ENCODE assay signal across 14 mouse cellular contexts in the genomic region with DNA sequence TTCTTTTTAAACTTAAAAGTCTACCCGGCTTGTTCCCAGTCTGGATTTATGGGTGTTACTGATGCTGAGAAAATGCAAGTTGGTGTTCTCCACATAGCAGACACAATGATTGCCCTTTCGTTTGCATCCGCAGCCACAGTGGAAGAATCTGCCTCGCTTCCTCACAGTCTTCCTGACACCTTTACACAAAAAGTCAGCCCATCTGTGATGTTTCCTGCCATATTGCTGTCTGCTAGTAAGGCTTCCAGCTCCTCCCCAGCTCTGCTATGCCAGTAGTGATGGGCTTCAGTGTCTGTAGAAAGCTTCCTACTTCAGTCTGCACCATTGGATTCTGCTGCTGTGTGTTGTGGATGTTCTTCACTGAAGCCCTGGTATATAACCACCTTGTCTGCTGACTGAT.
DNase-seq lines count a peak whose midpoint lies in the region; ATAC-seq and TF ChIP-seq lines count a peak whose summit lies in the region.
"Had no signal": no experiment of that assay in that cellular context is flagged by ENCODE, and none has a peak within 500 bp of the region (broad histone marks: within the 10 kb centered on the region; RNA-seq: fewer than 3 reads in every experiment).

No protein-coding gene starts in this region.

- H3K4me3 ChIP-seq in layer of hippocampus, adult 2 months = no peak overlapping the region

- DNase-seq in left cerebral cortex, adult 11 months (ENCODE audit: low spot score) = peak; percentile 21
- no peak for DNase-seq in left cerebral cortex, postnatal 4 days
- peak; percentile 29 to 53 for DNase-seq in layer of hippocampus, adult 2 months (ENCODE audit: low spot score in 2 of 2)
- peak; percentile 27 to 59 for DNase-seq in left cerebral cortex, postnatal 14 days (ENCODE audit: low spot score in 2 of 2)
- DNase-seq in telencephalon, adult 2 months (ENCODE audit: low read depth, low spot score) = peak; percentile 40
- DNase-seq in embryo, embryonic 11 days = no peak
- DNase-seq in spleen, postnatal 14 days (ENCODE audit: low spot score in 2 of 2) = no peak
- DNase-seq: adrenal gland, postnatal 36 days; B cell, adult 2 months; cerebellum, adult 11-12 months; lung, postnatal 10 days had no signal

- no peak for TF ChIP-seq CTCF in layer of hippocampus, adult 2 months (conservative IDR thresholded peaks at IDR 0.05)

- intact Hi-C loops in left cerebral cortex, postnatal 4 days (cut with DNase I) = no loop called here
- intact Hi-C loops in left cerebral cortex, postnatal 14 days (cut with DNase I) = no loop called here

- H3K27ac ChIP-seq in layer of hippocampus, adult 2 months = peak overlapping the region; percentile 54; the same call in 1 of the 2 replicates
- H3K27ac ChIP-seq: hindbrain, postnatal 0 days; kidney, postnatal 0 days had no signal

- ATAC-seq in megakaryocyte, adult 5-6 weeks (ENCODE audit: poor library complexity, severe bottlenecking) = no peak
- ATAC-seq: hindbrain, postnatal 0 days had no signal

Comparison
In these comparisons a context has a peak if more than half of its experiments do, and no peak if none do; other contexts are left out.
1. DNase-seq: peak in left cerebral cortex, adult 11 months (single experiment), layer of hippocampus, adult 2 months (2 of 2), left cerebral cortex, postnatal 14 days (2 of 2) and telencephalon, adult 2 months (single experiment); none in left cerebral cortex, postnatal 4 days (single experiment), embryo, embryonic 11 days (single experiment) and spleen, postnatal 14 days (0 of 2).